Mouse (Mus musculus) stomach, embryonic 15.5 days (tissue): ENCODE measurements around the gene Gm11569. TPM values are rescaled to one million over a fixed set of nuclear protein-coding genes. Genes with fewer than 3 reads are reported as not detected.
"Not testable (repeated sequence)": the region's sequence is repeated elsewhere in the genome, so short reads cannot be mapped to it uniquely, and the experiment has no call there.

Experiments used
- ATAC-seq: fragments of 200-750 bp; cut with Nextera tagmentation; 2 replicates; pipeline ENCODE4 v1.8.0; 2017; ENCODE audit warnings: low read depth, moderate number of reproducible peaks, moderate TSS enrichment; ENCODE audit not compliant: insufficient read depth, low FRiP score
- H3K27ac ChIP-seq: fragments of 300-500 bp; sonication (generic); 2 replicates; pipeline ENCODE4 v1.5.1; 2015; ENCODE audit warnings: mild to moderate bottlenecking, inconsistent platforms
- H3K27me3 ChIP-seq: fragments of 300-500 bp; sonication (generic); replicated peaks from 2 replicates; pipeline ENCODE4 v1.6.1; 2015; ENCODE audit warnings: inconsistent platforms
- H3K36me3 ChIP-seq: fragments of 300-500 bp; sonication (generic); 2 replicates; pipeline ENCODE4 v1.6.1; 2015; ENCODE audit warnings: inconsistent platforms
- H3K4me1 ChIP-seq: fragments of 300-500 bp; sonication (generic); 2 replicates; pipeline ENCODE4 v1.6.1; 2015; ENCODE audit warnings: inconsistent platforms
- H3K4me2 ChIP-seq: fragments of 300-500 bp; sonication (generic); 2 replicates; pipeline ENCODE4 v1.6.1; 2015; ENCODE audit warnings: mild to moderate bottlenecking, inconsistent platforms
- H3K4me3 ChIP-seq: fragments of 300-500 bp; sonication (generic); replicated peaks from 2 replicates; pipeline ENCODE4 v1.5.1; 2015; ENCODE audit warnings: inconsistent platforms
- H3K9ac ChIP-seq: fragments of 300-500 bp; sonication (generic); 2 replicates; pipeline ENCODE4 v1.6.1; 2015; ENCODE audit warnings: inconsistent platforms
- H3K9me3 ChIP-seq: fragments of 300-500 bp; sonication (generic); 2 replicates; pipeline ENCODE4 v1.6.1; 2016; ENCODE audit warnings: inconsistent platforms
- WGBS: fragments of 180-500 bp; shearing (Covaris S2); methylation state at CpG from one replicate; pipeline ENCODE4 v1.1.7; 2015; 5-methylcytosine and 5-hydroxymethylcytosine counted together
- polyA plus RNA-seq: library from polyadenylated mRNA; unstranded; fragments of >200 nt; fragmentation: Nextera tagmentation; extraction: Ambion mirVana; gene quantifications from 2 replicates; pipeline ENCODE4 v1.2.1, GENCODE M21; 2015

Gene Gm11569
- not detected in 2 replicates for polyA plus RNA-seq

GRCm38 (mm10) chr11:99798832-99799231 is at the start of gene Gm11569:
Gm11569 (minus strand) TSS chr11:99798932.
- not testable (repeated sequence) for H3K27ac ChIP-seq, H3K27me3 ChIP-seq, H3K9ac ChIP-seq, ATAC-seq, H3K4me2 ChIP-seq, H3K36me3 ChIP-seq, H3K9me3 ChIP-seq, H3K4me3 ChIP-seq, H3K4me1 ChIP-seq
- no CpG with 5 or more reads among the region's 1 CpGs for WGBS

GRCm38 (mm10) chr11:99846746-99847145 is 48.0 kb upstream of the Gm11569 start:
- Histone ChIP-seq H3K9ac (no peak overlapping the region), H3K27ac (no peak overlapping the region), H3K27me3 (no peaks in the 10 kb centered on the region), H3K4me2 (no peak overlapping the region), H3K9me3 (no peaks in the 10 kb centered on the region), H3K36me3 (no peaks in the 10 kb centered on the region), H3K4me3 (no peak overlapping the region), H3K4me1 (no peaks in the 10 kb centered on the region)
- 83% methylated on average over 2 of the region's 2 CpGs for WGBS
- no peak for ATAC-seq

- no peak overlapping the region for H3K4me3 ChIP-seq
- no peak for ATAC-seq
- H3K4me1 ChIP-seq = no peaks in the 10 kb centered on the region
- H3K27ac ChIP-seq = no peak overlapping the region
- H3K9me3 ChIP-seq = no peaks in the 10 kb centered on the region
- H3K9ac ChIP-seq = no peak overlapping the region
- H3K36me3 ChIP-seq = no peaks in the 10 kb centered on the region
- H3K4me2 ChIP-seq = no peak overlapping the region
- no peaks in the 10 kb centered on the region for H3K27me3 ChIP-seq
- WGBS = 79% methylated on average over 1 of the region's 1 CpGs
Measured at GRCm38 (mm10) chr11:99842185-99842584, 43.5 kb upstream of the Gm11569 start.

GRCm38 (mm10) chr11:99837966-99838365 is 39.2 kb upstream of the Gm11569 start, which contains the start of gene 2300003K06Rik:
2300003K06Rik (minus strand) TSS chr11:99838066.
- WGBS = 71% methylated on average over 1 of the region's 1 CpGs

DNA sequence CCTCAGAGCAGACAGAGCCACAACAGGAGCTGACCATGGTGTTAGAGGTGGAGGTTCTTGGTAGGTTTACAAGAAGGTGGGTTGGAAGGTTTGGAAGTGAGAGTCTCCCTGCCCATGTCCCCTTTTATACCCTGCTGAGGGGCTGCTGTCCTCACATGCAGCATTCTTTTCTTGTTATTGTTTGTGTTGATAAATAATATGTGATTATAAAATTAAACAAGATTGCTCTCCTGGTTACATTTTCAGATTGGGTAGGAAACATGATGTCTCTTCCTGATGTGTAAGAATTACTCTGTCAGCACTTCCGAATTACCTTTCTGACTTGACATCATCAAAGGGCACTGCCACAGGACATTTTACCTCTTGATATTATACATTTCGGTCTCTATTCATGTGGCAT is 16.8 kb upstream of the Gm11569 start, which contains the start of gene Gm11564:
Gene Gm11564, minus strand, starts transcription at position 101 of the 400 bp plus-strand sequence.
- H3K4me1 ChIP-seq, H3K27me3 ChIP-seq, H3K36me3 ChIP-seq, H3K4me3 ChIP-seq, H3K27ac ChIP-seq, H3K9me3 ChIP-seq, H3K9ac ChIP-seq, H3K4me2 ChIP-seq, ATAC-seq: not testable (repeated sequence)
- 71% methylated on average over 2 of the region's 2 CpGs for WGBS

More at GRCm38 (mm10) chr11:99837966-99838365, 39.2 kb upstream of the Gm11569 start, which contains the start of gene 2300003K06Rik:
- Histone ChIP-seq H3K9ac (no peak within 1 kb of the TSS), H3K4me3 (no peak within 1 kb of the TSS), H3K9me3 (no peaks in the 10 kb centered on the region), H3K4me2 (no peak within 1 kb of the TSS), H3K4me1 (no peaks in the 10 kb centered on the region), H3K27ac (no peak within 1 kb of the TSS), H3K27me3 (no peaks in the 10 kb centered on the region), H3K36me3 (no peaks in the 10 kb centered on the region)
- no peak for ATAC-seq

GRCm38 (mm10) chr11:99809792-99810191 is 11.1 kb upstream of the Gm11569 start, which contains the start of gene Krtap4-13:
Krtap4-13 (minus strand) TSS chr11:99809892.
- not testable (repeated sequence) for H3K9ac ChIP-seq, H3K4me2 ChIP-seq, H3K36me3 ChIP-seq, H3K27ac ChIP-seq, H3K27me3 ChIP-seq, H3K4me1 ChIP-seq, H3K4me3 ChIP-seq, H3K9me3 ChIP-seq, ATAC-seq

DNA sequence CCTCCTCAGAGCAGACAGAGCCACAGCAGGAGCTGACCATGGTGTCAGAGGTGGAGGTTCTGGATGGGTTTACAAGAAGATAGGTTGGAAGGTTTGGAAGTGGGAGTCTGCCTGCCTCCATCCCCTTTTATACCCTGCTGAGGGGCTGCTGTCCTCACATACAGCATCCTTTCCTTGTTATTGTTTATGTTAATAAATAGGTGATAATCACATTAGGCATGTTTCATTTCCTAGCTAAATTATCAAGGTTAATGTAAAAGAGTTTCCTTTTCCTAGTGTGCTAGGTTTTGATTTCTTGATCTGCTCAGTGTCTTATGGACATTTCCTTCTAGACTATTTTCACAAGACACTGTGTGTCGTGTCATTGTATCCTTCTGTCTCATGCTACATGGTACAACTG is 5.6 kb upstream of the Gm11569 start, which contains the start of gene Gm11554:
Gene Gm11554, minus strand, starts transcription at position 101 of the 400 bp plus-strand sequence.
- not testable (repeated sequence) for H3K27me3 ChIP-seq, H3K4me3 ChIP-seq, H3K9ac ChIP-seq, H3K4me2 ChIP-seq, ATAC-seq, H3K9me3 ChIP-seq, H3K36me3 ChIP-seq, H3K4me1 ChIP-seq, H3K27ac ChIP-seq
- WGBS = no CpG with 5 or more reads among the region's 1 CpGs

- Histone ChIP-seq H3K4me2 (no peak within 1 kb of the TSS), H3K9me3 (no peaks in the 10 kb centered on the region), H3K27me3 (no peaks in the 10 kb centered on the region), H3K36me3 (no peaks in the 10 kb centered on the region), H3K4me3 (no peak within 1 kb of the TSS), H3K9ac (no peak within 1 kb of the TSS), H3K4me1 (no peaks in the 10 kb centered on the region), H3K27ac (no peak within 1 kb of the TSS)
- no peak for ATAC-seq
- 81% methylated on average over 2 of the region's 2 CpGs for WGBS
Measured at GRCm38 (mm10) chr11:99793367-99793766, 5.4 kb downstream of the Gm11569 start, which contains the start of gene Gm11596. Gm11596 (minus strand) TSS chr11:99793467.

GRCm38 (mm10) chr11:99784900-99785299 is 13.8 kb downstream of the Gm11569 start, which contains the start of gene Krtap4-9:
Krtap4-9 (plus strand) TSS chr11:99785200.
- ATAC-seq, H3K9ac ChIP-seq, H3K9me3 ChIP-seq: not testable (repeated sequence)

DNA sequence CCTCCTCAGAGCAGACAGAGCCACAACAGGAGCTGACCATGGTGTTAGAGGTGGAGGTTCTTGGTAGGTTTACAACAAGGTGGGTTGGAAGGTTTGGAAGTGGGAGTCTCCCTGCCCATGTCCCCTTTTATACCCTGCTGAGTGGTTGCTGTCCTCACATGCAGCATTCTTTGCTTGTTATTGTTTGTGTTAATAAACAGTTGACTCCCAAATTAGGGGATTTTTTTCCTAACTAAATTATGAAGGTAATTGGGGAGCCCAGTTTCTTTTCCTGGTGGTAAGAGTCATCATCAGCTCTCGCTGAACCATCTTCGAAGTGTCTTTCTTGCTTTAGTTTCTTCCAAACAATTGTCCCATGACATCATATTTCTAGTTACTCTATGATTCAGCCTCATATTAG is 18.1 kb downstream of the Gm11569 start, which contains the start of gene Krtap4-8:
Gene Krtap4-8, minus strand, starts transcription at position 101 of the 400 bp plus-strand sequence.
- ATAC-seq = no peak
- Histone ChIP-seq H3K9me3 (no peaks in the 10 kb centered on the region), H3K4me2 (no peak within 1 kb of the TSS), H3K4me3 (no peak within 1 kb of the TSS), H3K27me3 (no peaks in the 10 kb centered on the region), H3K9ac (no peak within 1 kb of the TSS), H3K27ac (no peak within 1 kb of the TSS), H3K36me3 (no peaks in the 10 kb centered on the region), H3K4me1 (no peaks in the 10 kb centered on the region)
- WGBS = 94% methylated on average over 2 of the region's 2 CpGs

More at GRCm38 (mm10) chr11:99784900-99785299, 13.8 kb downstream of the Gm11569 start, which contains the start of gene Krtap4-9:
- H3K4me3 ChIP-seq, H3K4me1 ChIP-seq, H3K27ac ChIP-seq, H3K4me2 ChIP-seq, H3K36me3 ChIP-seq, H3K27me3 ChIP-seq: not testable (repeated sequence)

GRCm38 (mm10) chr11:99778401-99778800 is 20.3 kb downstream of the Gm11569 start:
- Histone ChIP-seq H3K36me3 (no peaks in the 10 kb centered on the region), H3K27ac (no peak overlapping the region), H3K27me3 (no peaks in the 10 kb centered on the region), H3K4me1 (no peaks in the 10 kb centered on the region), H3K9me3 (no peaks in the 10 kb centered on the region), H3K4me2 (no peak overlapping the region), H3K9ac (no peak overlapping the region), H3K4me3 (no peak overlapping the region)
- WGBS = 58% methylated on average over 7 of the region's 7 CpGs
- ATAC-seq = no peak

GRCm38 (mm10) chr11:99772813-99773212 is 25.9 kb downstream of the Gm11569 start, which contains the start of gene Gm11595:
Gm11595 (minus strand) TSS chr11:99772913.
- ATAC-seq, H3K27me3 ChIP-seq, H3K4me2 ChIP-seq, H3K36me3 ChIP-seq, H3K4me3 ChIP-seq, H3K4me1 ChIP-seq, H3K9me3 ChIP-seq, H3K9ac ChIP-seq, H3K27ac ChIP-seq: not testable (repeated sequence)

GRCm38 (mm10) chr11:99768410-99768809 is 30.3 kb downstream of the Gm11569 start:
- ATAC-seq = no peak
- Histone ChIP-seq H3K36me3 (no peaks in the 10 kb centered on the region), H3K9ac (no peak overlapping the region), H3K27me3 (no peaks in the 10 kb centered on the region), H3K4me2 (no peak overlapping the region), H3K4me1 (no peaks in the 10 kb centered on the region), H3K4me3 (no peak overlapping the region), H3K9me3 (no peaks in the 10 kb centered on the region), H3K27ac (no peak overlapping the region)
- 62% methylated on average over 2 of the region's 2 CpGs for WGBS
